Mouse (Mus musculus) hindbrain, postnatal 0 days (tissue): ENCODE results near the gene Nutm2. TPM values are rescaled to one million over a fixed set of nuclear protein-coding genes. Genes with fewer than 3 reads are reported as not detected.

Source experiments
- polyA plus RNA-seq: library from polyadenylated mRNA; unstranded; fragments of >200 nt; fragmentation: Nextera tagmentation; extraction: Ambion mirVana; gene quantifications from 2 replicates; pipeline ENCODE4 v1.2.1, GENCODE M21; 2015
- total RNA-seq: library from RNA; depleted of rRNA; stranded (reverse); fragments of >200 nt; gene quantifications from 2 replicates; pipeline ENCODE4 v1.2.3, GENCODE M21; 2014; rRNA removed

Nutm2 gene
- total and polyA plus RNA-seq, 2 experiments from 2014 or later, result not detected

Other genes starting within 250 kb of the Nutm2 start
- gene Gm906, start 217.0 kb upstream of the Nutm2 start, total RNA-seq, result not detected in 2 replicates
- not detected in 2 replicates for gene Gm906, start 217.0 kb upstream of the Nutm2 start, polyA plus RNA-seq
- gene Fbxw17, start 49.4 kb upstream of the Nutm2 start, total RNA-seq, result 37.3 and 38.6 TPM in 2 replicates
- 29.2 and 32.5 TPM in 2 replicates for gene Fbxw17, start 49.4 kb upstream of the Nutm2 start, polyA plus RNA-seq
- not detected in 2 replicates for gene Gm47429, start 23.4 kb upstream of the Nutm2 start, total RNA-seq
- gene Gm47429, start 23.4 kb upstream of the Nutm2 start, polyA plus RNA-seq, result not detected in 2 replicates
- not detected in 2 replicates for gene Gm904, start 175.9 kb downstream of the Nutm2 start, total RNA-seq
- gene Gm904, start 175.9 kb downstream of the Nutm2 start, polyA plus RNA-seq, result not detected in 2 replicates
- gene Gm8765, start 231.0 kb downstream of the Nutm2 start, total RNA-seq, result not detected in 2 replicates
- not detected in 2 replicates for gene Gm8765, start 231.0 kb downstream of the Nutm2 start, polyA plus RNA-seq